Mouse (Mus musculus) lung, postnatal 0 days (tissue): Measurements from ENCODE around the gene Nol12.

Source experiments
- CTCF ChIP-seq: IDR thresholded peaks from 2 replicates; pipeline ENCODE4 v1.5.1; 2016; ENCODE audit warnings: antibody characterized with exemption, mild to moderate bottlenecking
- EP300 ChIP-seq: IDR thresholded peaks from 2 replicates; pipeline ENCODE4 v1.6.1; 2016; ENCODE audit warnings: antibody characterized with exemption, mild to moderate bottlenecking, control low read depth

DNA sequence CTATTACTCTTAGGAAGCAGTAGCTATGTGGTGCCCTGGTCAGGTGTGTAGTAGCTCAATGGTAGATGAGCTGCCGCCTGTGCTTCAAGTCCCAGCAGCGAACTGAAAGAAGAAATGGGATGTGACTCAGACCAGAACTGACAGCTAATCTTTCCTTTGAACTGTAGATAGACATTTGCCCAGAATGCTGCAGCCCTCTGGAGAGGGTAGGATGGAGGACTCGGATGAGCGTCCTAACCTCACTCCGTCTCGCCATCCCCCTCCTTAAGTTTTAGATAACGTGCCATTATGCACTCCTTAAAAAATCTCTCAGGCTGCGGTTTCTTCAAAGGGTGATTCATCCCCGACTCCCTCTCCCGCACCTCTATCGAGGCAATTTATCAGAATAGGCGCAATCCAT lies 14.8 kb upstream of the Nol12 start:
- TF ChIP-seq CTCF (no peak), EP300 (no peak)
